Mouse (Mus musculus): ENCODE measurements around the gene Rnf220. TPM values are rescaled to one million over a fixed set of nuclear protein-coding genes. Genes with fewer than 3 reads are reported as not detected.
A peak's percentile ranks its signal among the peaks of the same experiment; 100 is the strongest.

Rnf220 gene
- total and polyA plus RNA-seq, 2 experiments from 2014 or later, result 25.6 to 62.3 TPM

GRCm38 (mm10) chr4:117403411-117403810 lies 93.4 kb downstream of the Rnf220 start:
- no peak overlapping the region for H3K9ac ChIP-seq (replicated peaks; ENCODE audit: low read depth, low read length)
- H3K9me3 ChIP-seq (replicated peaks; ENCODE audit: control insufficient read depth, low read length), result no peaks in the 10 kb centered on the region
- H3K27ac ChIP-seq (ENCODE audit: low read depth), result no peak overlapping the region
- no peaks in the 10 kb centered on the region for H3K36me3 ChIP-seq (replicated peaks; ENCODE audit: control insufficient read depth, insufficient read depth, low read length)
- TF ChIP-seq EP300 (IDR thresholded peaks at IDR 0.05; ENCODE audit: low read depth), result no peak
- TF ChIP-seq CTCF (IDR thresholded peaks at IDR 0.05; ENCODE audit: low read depth), result no peak
- no peaks in the 10 kb centered on the region for H3K27me3 ChIP-seq (ENCODE audit: control insufficient read depth, insufficient read depth, low read length)
- DNase-seq (ENCODE audit: low spot score), result no peak
- 42% methylated on average over 3 of the region's 3 CpGs for WGBS
- no peaks in the 10 kb centered on the region for H3K4me1 ChIP-seq (ENCODE audit: control insufficient read depth, insufficient read depth)
- H3K4me2 ChIP-seq (ENCODE audit: low read depth, low read length), result no peak overlapping the region
- ATAC-seq (ENCODE audit: insufficient read depth, low read depth), result no peak
- H3K4me3 ChIP-seq (ENCODE audit: low read depth, low read length), result no peak overlapping the region

- Histone ChIP-seq H3K4me3 (ENCODE audit: low read depth, low read length) (no peak overlapping the region), H3K4me1 (ENCODE audit: control insufficient read depth, insufficient read depth) (no peaks in the 10 kb centered on the region), H3K27me3 (ENCODE audit: control insufficient read depth, insufficient read depth, low read length) (peaks cover 4% of the 10 kb centered on the region; the same call in 1 of the 2 replicates), H3K4me2 (ENCODE audit: low read depth, low read length) (no peak overlapping the region), H3K36me3 (replicated peaks; ENCODE audit: control insufficient read depth, insufficient read depth, low read length) (no peaks in the 10 kb centered on the region), H3K9ac (replicated peaks; ENCODE audit: low read depth, low read length) (no peak overlapping the region), H3K27ac (ENCODE audit: low read depth) (no peak overlapping the region), H3K9me3 (replicated peaks; ENCODE audit: control insufficient read depth, low read length) (no peaks in the 10 kb centered on the region)
- 56% methylated on average over 11 of the region's 11 CpGs for WGBS
- DNase-seq (ENCODE audit: low spot score) (no peak), ATAC-seq (ENCODE audit: insufficient read depth, low read depth) (no peak)
- no peak for TF ChIP-seq CTCF (IDR thresholded peaks at IDR 0.05; ENCODE audit: low read depth)
- no peak for TF ChIP-seq EP300 (IDR thresholded peaks at IDR 0.05; ENCODE audit: low read depth)
Observed at GRCm38 (mm10) chr4:117397128-117397527, 99.7 kb downstream of the Rnf220 start.

GRCm38 (mm10) chr4:117393027-117393426 lies 103.8 kb downstream of the Rnf220 start:
- Histone ChIP-seq H3K9ac (replicated peaks; ENCODE audit: low read depth, low read length) (no peak overlapping the region), H3K4me2 (ENCODE audit: low read depth, low read length) (no peak overlapping the region), H3K4me1 (ENCODE audit: control insufficient read depth, insufficient read depth) (peaks cover 8% of the 10 kb centered on the region; the same call in 1 of the 2 replicates), H3K27me3 (ENCODE audit: control insufficient read depth, insufficient read depth, low read length) (peaks cover 7% of the 10 kb centered on the region; the same call in 1 of the 2 replicates), H3K36me3 (replicated peaks; ENCODE audit: control insufficient read depth, insufficient read depth, low read length) (no peaks in the 10 kb centered on the region), H3K9me3 (replicated peaks; ENCODE audit: control insufficient read depth, low read length) (no peaks in the 10 kb centered on the region), H3K27ac (ENCODE audit: low read depth) (no peak overlapping the region), H3K4me3 (ENCODE audit: low read depth, low read length) (no peak overlapping the region)
- no peak for TF ChIP-seq EP300 (IDR thresholded peaks at IDR 0.05; ENCODE audit: low read depth)
- TF ChIP-seq CTCF (IDR thresholded peaks at IDR 0.05; ENCODE audit: low read depth), result no peak
- 73% methylated on average over 7 of the region's 7 CpGs for WGBS
- DNase-seq (ENCODE audit: low spot score) (no peak), ATAC-seq (ENCODE audit: insufficient read depth, low read depth) (no peak)

- no peak overlapping the region for H3K9ac ChIP-seq (replicated peaks; ENCODE audit: low read depth, low read length)
- H3K27ac ChIP-seq (ENCODE audit: low read depth), result no peak overlapping the region
- H3K4me1 ChIP-seq (ENCODE audit: control insufficient read depth, insufficient read depth), result peaks cover 8% of the 10 kb centered on the region; the same call in 1 of the 2 replicates
- 55% methylated on average over 2 of the region's 2 CpGs for WGBS
- no peak for ATAC-seq (ENCODE audit: insufficient read depth, low read depth)
- H3K9me3 ChIP-seq (replicated peaks; ENCODE audit: control insufficient read depth, low read length), result no peaks in the 10 kb centered on the region
- no peak for TF ChIP-seq CTCF (IDR thresholded peaks at IDR 0.05; ENCODE audit: low read depth)
- no peak for DNase-seq (ENCODE audit: low spot score)
- H3K36me3 ChIP-seq (replicated peaks; ENCODE audit: control insufficient read depth, insufficient read depth, low read length), result no peaks in the 10 kb centered on the region
- H3K4me2 ChIP-seq (ENCODE audit: low read depth, low read length), result no peak overlapping the region; the same call in 1 of the 2 replicates
- H3K4me3 ChIP-seq (ENCODE audit: low read depth, low read length), result no peak overlapping the region
- peaks cover 7% of the 10 kb centered on the region; the same call in 1 of the 2 replicates for H3K27me3 ChIP-seq (ENCODE audit: control insufficient read depth, insufficient read depth, low read length)
Observed at GRCm38 (mm10) chr4:117392391-117392790, 104.5 kb downstream of the Rnf220 start.

- TF ChIP-seq EP300 (IDR thresholded peaks at IDR 0.05; ENCODE audit: low read depth), result no peak
- TF ChIP-seq CTCF (IDR thresholded peaks at IDR 0.05; ENCODE audit: low read depth), result no peak
- H3K9ac ChIP-seq (replicated peaks; ENCODE audit: low read depth, low read length), result no peak overlapping the region
- no peak for DNase-seq (ENCODE audit: low spot score)
- no peak overlapping the region for H3K27ac ChIP-seq (ENCODE audit: low read depth)
- peaks cover 7% of the 10 kb centered on the region; the same call in 1 of the 2 replicates for H3K27me3 ChIP-seq (ENCODE audit: control insufficient read depth, insufficient read depth, low read length)
- peaks cover 8% of the 10 kb centered on the region; the same call in 1 of the 2 replicates for H3K4me1 ChIP-seq (ENCODE audit: control insufficient read depth, insufficient read depth)
- H3K4me2 ChIP-seq (ENCODE audit: low read depth, low read length), result peak overlapping the region; percentile 52
- H3K36me3 ChIP-seq (replicated peaks; ENCODE audit: control insufficient read depth, insufficient read depth, low read length), result no peaks in the 10 kb centered on the region
- H3K9me3 ChIP-seq (replicated peaks; ENCODE audit: control insufficient read depth, low read length), result no peaks in the 10 kb centered on the region
- WGBS, result 9% methylated on average over 9 of the region's 9 CpGs
- peak overlapping the region; percentile 18 for H3K4me3 ChIP-seq (ENCODE audit: low read depth, low read length)
- no peak for ATAC-seq (ENCODE audit: insufficient read depth, low read depth)
Observed at GRCm38 (mm10) chr4:117391966-117392365, 104.9 kb downstream of the Rnf220 start.
